Mouse (Mus musculus) olfactory bulb, adult 2 months (tissue): ENCODE data around the gene Dab2. TPM values are rescaled to one million over a fixed set of nuclear protein-coding genes. Genes with fewer than 3 reads are reported as not detected.

Experiments used
- H3K27ac ChIP-seq: fragments of 200-500 bp; 2 replicates; pipeline ENCODE4 v1.5.1; 2012; ENCODE audit warnings: low read depth, low read length; ENCODE audit not compliant: insufficient read depth
- H3K4me1 ChIP-seq: fragments of 200-500 bp; 2 replicates; pipeline ENCODE4 v1.6.1; 2012; ENCODE audit warnings: low read length; ENCODE audit not compliant: control insufficient read depth, insufficient read depth
- H3K4me3 ChIP-seq: fragments of 200-500 bp; 2 replicates; pipeline ENCODE4 v1.5.1; 2012; ENCODE audit warnings: mild to moderate bottlenecking, low read depth, low read length, moderate library complexity; ENCODE audit not compliant: insufficient read depth
- CTCF ChIP-seq: fragments of 200-500 bp; IDR thresholded peaks from 2 replicates; pipeline ENCODE4 v1.5.1; 2012; ENCODE audit warnings: low read depth, mild to moderate bottlenecking, low read length, moderate library complexity; ENCODE audit not compliant: insufficient read depth
- POLR2A ChIP-seq: fragments of 200-500 bp; IDR thresholded peaks from 2 replicates; pipeline ENCODE4 v1.6.1; 2012; ENCODE audit warnings: mild to moderate bottlenecking, low read depth, low read length, moderate library complexity; ENCODE audit not compliant: insufficient read depth
- WGBS: fragments of 180-500 bp; shearing (Covaris S2); methylation state at CpG from one replicate; pipeline ENCODE4 v1.1.7; 2018; 5-methylcytosine and 5-hydroxymethylcytosine counted together
- polyA plus RNA-seq: library from polyadenylated mRNA; stranded (reverse); fragments of >200 nt; gene quantifications from 2 replicates; pipeline ENCODE4 v1.2.4, GENCODE M21; 2012; ENCODE audit warnings: low replicate concordance; ENCODE audit not compliant: missing spikeins, insufficient read depth, insufficient read length

Dab2 gene
- polyA plus RNA-seq, 1 experiment: not detected

- H3K4me3 ChIP-seq: no peak overlapping the region
- H3K27ac ChIP-seq: no peak overlapping the region
- no peaks in the 10 kb centered on the region for H3K4me1 ChIP-seq
- no peak for TF ChIP-seq CTCF
- WGBS: 84% methylated on average over 3 of the region's 3 CpGs
These were observed 163.9 kb downstream of the Dab2 start for GRCm38 (mm10) chr15:6463361-6463923.

- TF ChIP-seq POLR2A (no peak), CTCF (no peak)
- 68% methylated on average over 10 of the region's 10 CpGs for WGBS
These were observed 167.4 kb downstream of the Dab2 start for GRCm38 (mm10) chr15:6466995-6467394.

GRCm38 (mm10) chr15:6468845-6469244 is 169.3 kb downstream of the Dab2 start:
- 100% methylated on average over 1 of the region's 1 CpGs for WGBS
- Histone ChIP-seq H3K4me3 (no peak overlapping the region), H3K27ac (no peak overlapping the region), H3K4me1 (no peaks in the 10 kb centered on the region)
- no peak for TF ChIP-seq CTCF
- TF ChIP-seq POLR2A: no peak

More at GRCm38 (mm10) chr15:6466995-6467394, 167.4 kb downstream of the Dab2 start:
- no peak overlapping the region for H3K27ac ChIP-seq
- H3K4me3 ChIP-seq: no peak overlapping the region
- no peaks in the 10 kb centered on the region for H3K4me1 ChIP-seq

- Histone ChIP-seq H3K27ac (no peak overlapping the region), H3K4me3 (no peak overlapping the region), H3K4me1 (no peaks in the 10 kb centered on the region)
- 95% methylated on average over 3 of the region's 3 CpGs for WGBS
- TF ChIP-seq CTCF (no peak), POLR2A (no peak)
These were observed 169.8 kb downstream of the Dab2 start for GRCm38 (mm10) chr15:6469384-6469783.

GRCm38 (mm10) chr15:6483561-6483960 is 184.0 kb downstream of the Dab2 start:
- Histone ChIP-seq H3K27ac (no peak overlapping the region), H3K4me1 (no peaks in the 10 kb centered on the region), H3K4me3 (no peak overlapping the region)
- TF ChIP-seq POLR2A: no peak
- TF ChIP-seq CTCF: no peak
- WGBS: 83% methylated on average over 3 of the region's 3 CpGs

Other genes with a start within 250 kb of the Dab2 start
- gene C9, start 145.5 kb downstream of the Dab2 start, polyA plus RNA-seq: not detected in 2 replicates
- gene Fyb, start 223.1 kb downstream of the Dab2 start, polyA plus RNA-seq: 114 TPM in 1 of 2 replicates, not detected in the other